Mouse (Mus musculus): Measurements from ENCODE around the gene Magee2.
"Not testable (repeated sequence)": the region's sequence is repeated elsewhere in the genome, so short reads cannot be mapped to it uniquely, and the experiment has no call there.

The Magee2 gene

DNA sequence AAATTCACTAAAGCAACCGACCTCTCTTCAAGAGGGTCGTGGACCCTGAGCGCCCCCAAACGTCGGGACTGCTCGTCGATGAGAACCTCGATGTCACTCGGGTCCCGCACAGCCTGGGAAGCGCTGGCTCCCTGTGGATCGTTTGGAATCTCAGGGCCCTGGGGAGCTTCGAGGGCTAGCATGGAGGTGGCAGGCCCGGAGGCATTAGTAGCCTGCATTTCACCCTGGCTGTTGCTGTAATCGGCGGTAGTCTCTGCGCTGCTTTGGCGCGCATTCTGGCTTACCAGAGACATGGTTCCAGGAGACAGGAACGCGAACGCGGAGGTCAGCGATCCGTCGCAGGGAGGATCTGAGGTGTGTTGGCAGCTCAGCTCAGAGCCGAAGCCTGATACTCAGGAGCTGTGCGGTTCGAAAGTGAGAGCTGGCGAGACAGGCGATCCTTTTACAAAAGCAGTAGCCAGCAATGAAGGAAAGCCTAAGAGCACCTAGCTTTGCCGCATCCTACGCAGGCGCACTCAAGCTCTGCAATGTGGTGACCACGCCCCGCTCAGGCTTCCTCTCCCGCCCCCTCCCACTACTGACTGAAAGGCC, at the start of gene Magee2:
TSS of gene Magee2 (minus strand) at position 517 of the 591 bp plus-strand sequence.
- DNase-seq (ENCODE audit: low read depth, low spot score): peak; percentile 75

DNA sequence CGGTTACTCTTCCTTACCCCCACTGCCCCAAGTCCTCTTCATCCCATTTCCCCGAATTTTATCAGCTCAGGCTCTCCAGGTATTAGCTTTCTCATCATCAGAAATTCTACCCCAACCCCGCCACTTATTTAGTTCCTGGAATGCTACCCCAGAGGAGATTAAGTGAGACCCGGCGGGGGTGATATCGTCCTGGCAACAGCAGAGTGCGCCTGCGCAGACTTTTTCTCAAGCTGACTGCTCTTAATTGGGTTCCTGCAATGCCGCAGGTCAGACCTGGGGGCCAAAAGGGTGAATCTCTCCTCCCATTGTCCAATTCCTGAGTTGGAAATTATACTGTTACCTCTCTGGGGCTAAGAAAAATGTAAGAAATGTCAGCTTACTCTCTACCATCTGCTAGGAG, 3.5 kb downstream of the Magee2 start:
- DNase-seq (ENCODE audit: low read depth, low spot score): peak; percentile 50

DNA sequence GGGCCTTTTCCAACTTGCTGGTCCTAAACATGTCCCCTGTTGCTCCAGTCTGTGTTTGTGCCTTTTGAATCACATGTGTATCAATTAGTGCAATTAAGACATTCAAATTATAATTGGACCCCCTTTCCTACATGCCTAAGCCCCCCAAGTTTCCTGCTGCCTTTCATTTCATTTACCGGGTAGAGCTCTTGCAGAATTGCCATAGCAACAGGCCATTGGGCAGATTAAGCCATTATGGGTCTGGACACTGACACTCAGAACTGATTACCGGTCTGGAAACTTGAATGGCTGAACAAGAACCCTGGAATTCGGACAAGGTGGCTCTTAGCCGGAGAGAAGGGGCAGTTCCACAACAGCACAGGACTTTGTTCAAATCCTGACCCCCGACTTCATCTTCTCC, 39.5 kb downstream of the Magee2 start:
- DNase-seq (ENCODE audit: low read depth, low spot score): not testable (repeated sequence)

DNA sequence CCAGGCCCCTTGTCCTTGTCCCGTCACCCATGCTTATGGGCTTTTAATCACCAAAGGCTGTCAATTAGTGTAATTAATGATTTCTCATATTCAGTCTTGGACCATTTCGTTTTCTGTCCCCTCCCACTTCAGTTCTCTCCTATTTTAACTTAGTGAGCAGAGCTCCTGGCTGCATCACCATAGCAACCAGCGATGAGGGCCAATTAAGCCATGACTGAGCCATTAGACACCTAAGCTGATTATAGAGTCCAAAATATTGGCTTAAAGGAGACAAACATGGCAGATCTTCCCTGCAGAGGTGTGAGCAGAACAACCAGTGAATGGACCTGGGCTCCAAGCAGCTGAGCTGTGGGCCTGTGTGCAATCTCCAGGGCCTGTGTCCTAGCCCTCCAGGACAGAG, 40.1 kb downstream of the Magee2 start:
- not testable (repeated sequence) for DNase-seq (ENCODE audit: low read depth, low spot score)

DNA sequence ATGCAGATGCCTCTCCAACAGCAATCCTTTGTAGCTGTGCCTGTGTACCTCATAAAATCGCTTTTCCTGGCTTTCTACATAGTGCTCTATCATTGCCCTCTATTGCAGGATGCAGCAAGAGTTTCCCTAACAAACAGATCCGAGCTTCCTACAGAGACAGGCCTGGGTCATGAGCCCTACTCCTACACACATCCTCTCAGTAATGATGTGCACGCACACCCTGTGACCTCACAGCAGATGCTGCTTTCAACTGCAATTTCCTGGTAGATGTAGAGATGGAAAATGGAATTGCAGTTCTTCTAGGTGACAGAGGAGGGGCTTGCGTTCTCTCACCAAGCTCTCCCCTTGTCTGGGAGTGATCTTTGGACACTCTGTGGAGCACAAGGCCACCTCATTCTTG, 43.4 kb downstream of the Magee2 start:
- DNase-seq (ENCODE audit: low read depth, low spot score): peak; percentile 16

Data from R1 (cell line).